Mouse (Mus musculus): ENCODE measurements around the gene Etnk1.

- TF ChIP-seq CTCF (conservative IDR thresholded peaks at IDR 0.05; ENCODE audit: insufficient read depth, insufficient read length, low read depth, low read length) (no peak), POLR2A (IDR thresholded peaks at IDR 0.05; ENCODE audit: low read depth, low read length) (no peak)
These were observed 36.6 kb upstream of the Etnk1 start for GRCm38 (mm10) chr6:143130411-143130810.
